Mouse (Mus musculus) CH12.LX (cell line): Measurements from ENCODE around the gene Fam198b. TPM values are rescaled to one million over a fixed set of nuclear protein-coding genes. Genes with fewer than 3 reads are reported as not detected.

Source experiments
- DNase-seq: peaks from one replicate; pipeline ENCODE4 v3.0.0-alpha.2; 2013; ENCODE audit errors: extremely low read depth
- H3K27ac ChIP-seq: 2 replicates; pipeline ENCODE4 v1.5.1; 2012; ENCODE audit warnings: low read depth, mild to moderate bottlenecking, control low read depth, moderate library complexity; ENCODE audit not compliant: insufficient read depth
- H3K27me3 ChIP-seq: replicated peaks from 2 replicates; pipeline ENCODE3; 2012; ENCODE audit warnings: inconsistent platforms
- H3K36me3 ChIP-seq, 2 experiments: replicated peaks in 1 of 2; 2 replicates each; pipeline versions ENCODE3 to v1.6.1; 2012; ENCODE audit warnings: inconsistent platforms in 1 of 2, low read length in 1 of 2, mild to moderate bottlenecking in 1 of 2, mixed read lengths in 1 of 2, moderate library complexity in 1 of 2; ENCODE audit not compliant: control insufficient read depth in 1 of 2, insufficient read depth in 1 of 2
- H3K4me1 ChIP-seq, 2 experiments: 2 replicates each; pipeline ENCODE4 v1.6.1; 2012; ENCODE audit warnings: inconsistent platforms in 1 of 2, moderate library complexity in 1 of 2; ENCODE audit not compliant: insufficient read depth in 2 of 2, control insufficient read depth in 1 of 2
- H3K4me2 ChIP-seq: 2 replicates; pipeline ENCODE4 v1.6.1; 2012; ENCODE audit warnings: low read depth, mild to moderate bottlenecking, control low read depth; ENCODE audit not compliant: poor library complexity, insufficient read depth, severe bottlenecking
- H3K4me3 ChIP-seq, 3 experiments: fragments of 150-350 bp in 1 of 3; sonication (generic) in 1 of 3; replicated peaks in 1 of 3; 2 replicates each; pipeline versions ENCODE3 to v1.5.1; 2011 to 2012; ENCODE audit warnings: low read depth in 2 of 3, low read length in 2 of 3, mild to moderate bottlenecking in 2 of 3, moderate library complexity in 2 of 3, control low read depth in 1 of 3, improper control_type of control experiment in 1 of 3, inconsistent platforms in 1 of 3, mixed read lengths in 1 of 3; ENCODE audit not compliant: poor library complexity in 1 of 3
- H3K79me2 ChIP-seq: replicated peaks from 2 replicates; pipeline ENCODE4 v1.6.1; 2012; ENCODE audit warnings: mild to moderate bottlenecking, moderate library complexity; ENCODE audit not compliant: control insufficient read depth, poor library complexity, insufficient read depth, severe bottlenecking; ENCODE audit errors: extremely low read depth
- H3K9ac ChIP-seq: 2 replicates; pipeline ENCODE4 v1.6.1; 2012; ENCODE audit warnings: low read depth, mild to moderate bottlenecking, control low read depth, moderate library complexity; ENCODE audit not compliant: insufficient read depth
- H3K9me3 ChIP-seq: replicated peaks from 2 replicates; pipeline ENCODE3; 2012; ENCODE audit warnings: low read length, inconsistent platforms, mixed read lengths
- BHLHE40 ChIP-seq: IDR thresholded peaks from 2 replicates; pipeline ENCODE4 v1.6.1; 2011; ENCODE audit warnings: mild to moderate bottlenecking, low read depth, low read length, improper control_type of control experiment
- CHD1 ChIP-seq: IDR thresholded peaks from 2 replicates; pipeline ENCODE4 v1.6.1; 2012; ENCODE audit warnings: low read depth, low read length, improper control_type of control experiment, inconsistent platforms
- E2F4 ChIP-seq: IDR thresholded peaks from 2 replicates; pipeline ENCODE4 v1.6.1; 2011; ENCODE audit warnings: low read depth, low read length, improper control_type of control experiment; ENCODE audit not compliant: insufficient replicate concordance
- EP300 ChIP-seq: IDR thresholded peaks from 2 replicates; pipeline ENCODE4 v1.6.1; 2011; ENCODE audit warnings: low read length, improper control_type of control experiment
- IRF4 ChIP-seq: IDR thresholded peaks from 2 replicates; pipeline ENCODE4 v1.6.1; 2014; ENCODE audit warnings: low read depth, mild to moderate bottlenecking, inconsistent platforms, low read length, improper control_type of control experiment
- JUN ChIP-seq: IDR thresholded peaks from 2 replicates; pipeline ENCODE4 v1.6.1; 2011; ENCODE audit warnings: low read depth, mild to moderate bottlenecking, low read length, improper control_type of control experiment, moderate library complexity; ENCODE audit not compliant: insufficient read depth
- JUND ChIP-seq: conservative IDR thresholded peaks from 2 replicates; pipeline ENCODE4 v1.6.1; 2011; ENCODE audit warnings: low read depth, low read length, improper control_type of control experiment
- KAT2A ChIP-seq: IDR thresholded peaks from 2 replicates; pipeline ENCODE4 v1.6.1; 2012; ENCODE audit warnings: low read length, improper control_type of control experiment, inconsistent platforms; ENCODE audit not compliant: insufficient replicate concordance
- MAFK ChIP-seq: IDR thresholded peaks from 2 replicates; pipeline ENCODE4 v1.6.1; 2011; ENCODE audit warnings: low read length, improper control_type of control experiment; ENCODE audit not compliant: insufficient replicate concordance
- MAX ChIP-seq: IDR thresholded peaks from 2 replicates; pipeline ENCODE4 v1.6.1; 2011; ENCODE audit warnings: low read length, improper control_type of control experiment
- MEF2A ChIP-seq: IDR thresholded peaks from 2 replicates; pipeline ENCODE4 v1.6.1; 2014; ENCODE audit warnings: low read depth, mild to moderate bottlenecking, inconsistent platforms, low read length, improper control_type of control experiment, borderline replicate concordance
- MXI1 ChIP-seq: IDR thresholded peaks from 2 replicates; pipeline ENCODE4 v1.6.1; 2011; ENCODE audit warnings: mild to moderate bottlenecking, low read depth, low read length, improper control_type of control experiment
- MYC ChIP-seq: IDR thresholded peaks from 2 replicates; pipeline ENCODE4 v1.6.1; 2011; ENCODE audit warnings: low read depth, mild to moderate bottlenecking, improper control_type of control experiment, low read length
- NELFE ChIP-seq: IDR thresholded peaks from 2 replicates; pipeline ENCODE4 v1.6.1; 2011; ENCODE audit warnings: low read depth, low read length, improper control_type of control experiment
- NRF1 ChIP-seq: IDR thresholded peaks from 2 replicates; pipeline ENCODE4 v1.6.1; 2014; ENCODE audit warnings: low read depth, mild to moderate bottlenecking, inconsistent platforms, low read length, improper control_type of control experiment, moderate library complexity
- PAX5 ChIP-seq: IDR thresholded peaks from 2 replicates; pipeline ENCODE4 v1.6.1; 2012; ENCODE audit warnings: low read length, inconsistent platforms, mixed read lengths
- POLR2A ChIP-seq: IDR thresholded peaks from 2 replicates; pipeline ENCODE4 v1.6.1; 2011; ENCODE audit warnings: low read depth, mild to moderate bottlenecking, improper control_type of control experiment, low read length
- POLR2AphosphoS2 ChIP-seq: IDR thresholded peaks from 2 replicates; pipeline ENCODE4 v1.6.1; 2011; ENCODE audit warnings: low read depth, low read length, improper control_type of control experiment
- RAD21 ChIP-seq: IDR thresholded peaks from 2 replicates; pipeline ENCODE4 v1.6.1; 2011; ENCODE audit warnings: low read depth, mild to moderate bottlenecking, low read length, improper control_type of control experiment, moderate library complexity
- RCOR1 ChIP-seq: conservative IDR thresholded peaks from 2 replicates; pipeline ENCODE4 v1.6.1; 2012; ENCODE audit warnings: low read depth, mild to moderate bottlenecking, inconsistent platforms, low read length, improper control_type of control experiment
- ZC3H11A ChIP-seq: IDR thresholded peaks from 2 replicates; pipeline ENCODE4 v1.6.1; 2012; ENCODE audit warnings: low read depth, mild to moderate bottlenecking, inconsistent platforms, low read length, improper control_type of control experiment
- ZMIZ1 ChIP-seq: IDR thresholded peaks from 2 replicates; pipeline ENCODE4 v1.6.1; 2012; ENCODE audit warnings: low read depth, mild to moderate bottlenecking, inconsistent platforms, low read length, improper control_type of control experiment
- ZNF384 ChIP-seq: IDR thresholded peaks from 2 replicates; pipeline ENCODE4 v1.6.1; 2012; ENCODE audit warnings: low read depth, low read length, improper control_type of control experiment, inconsistent platforms
- dilution Hi-C: fragments of 300-500 bp; cut with MboI; formaldehyde crosslinking; loops from 2 replicates; pipeline ENCODE4 v1.14.3; 2020; ENCODE audit warnings: low sequenced_read_pairs; ENCODE audit not compliant: extremely low pct_unique_long_range_greater_than_20kb, extremely low pct_ligation_motif_present
- in situ Hi-C: fragments of 300-500 bp; cut with MboI; formaldehyde crosslinking; loops from 3 replicates; pipeline ENCODE4 v1.14.3; 2019; ENCODE audit warnings: low sequenced_read_pairs, low pct_ligation_motif_present, low pct_unique_long_range_greater_than_20kb, mixed read lengths
- polyA plus RNA-seq: library from polyadenylated mRNA; unstranded; fragments of >175 nt; gene quantifications from 2 replicates; pipeline ENCODE4 v1.2.1, GENCODE M21; 2012; ENCODE audit warnings: low read depth; ENCODE audit not compliant: insufficient read length
- total RNA-seq, 2 experiments: library from RNA; depleted of rRNA; stranded (reverse); fragments of 300-350 nt in 1 of 2; fragments of >200 nt in 1 of 2; gene quantifications; 2 replicates each; pipeline ENCODE4 v1.2.3; 2012 to 2014

Gene Fam198b
- total and polyA plus RNA-seq, 3 experiments, result 1.2 to 8.5 (median 4.0) TPM

GRCm38 (mm10) chr3:79858221-79858620, 26.1 kb upstream of the Fam198b start:
- TF ChIP-seq E2F4, result no peak
- no peak for TF ChIP-seq JUN
- no peak for TF ChIP-seq NELFE
- no peak for TF ChIP-seq RCOR1
- no peak for TF ChIP-seq POLR2A
- TF ChIP-seq JUND, result no peak
- TF ChIP-seq ZC3H11A, result no peak
- no peak for TF ChIP-seq MEF2A
- no peak for TF ChIP-seq MAFK
- no peak for TF ChIP-seq MAX
- no peak for TF ChIP-seq MYC
- TF ChIP-seq BHLHE40, result no peak
- no peak for TF ChIP-seq NRF1
- no peak for TF ChIP-seq ZNF384
- TF ChIP-seq IRF4, result no peak
- TF ChIP-seq POLR2AphosphoS2, result no peak
- H3K36me3 ChIP-seq, result no peaks in the 10 kb centered on the region
- H3K9me3 ChIP-seq, result no peaks in the 10 kb centered on the region
- no peaks in the 10 kb centered on the region for H3K79me2 ChIP-seq
- no peak overlapping the region for H3K9ac ChIP-seq
- no peak for DNase-seq
- dilution Hi-C loops, result no loop called here
- no peak overlapping the region for H3K4me2 ChIP-seq
- in situ Hi-C loops, result no loop called here
- H3K27ac ChIP-seq, result no peak overlapping the region
- H3K4me1 ChIP-seq, result peaks cover 6 to 16% of the 10 kb centered on the region in 2 experiments
- H3K4me3 ChIP-seq, result no peak overlapping the region
- H3K27me3 ChIP-seq, result no peaks in the 10 kb centered on the region

- dilution Hi-C loops (no loop called here), in situ Hi-C loops (no loop called here)
- H3K4me2 ChIP-seq, result no peak overlapping the region
- H3K4me1 ChIP-seq, result peaks cover 0 to 6% of the 10 kb centered on the region in 2 experiments; a peak in 2 of 4 replicates
- H3K79me2 ChIP-seq, result no peaks in the 10 kb centered on the region
- no peaks in the 10 kb centered on the region for H3K9me3 ChIP-seq
- TF ChIP-seq PAX5 (no peak), POLR2A (no peak), RAD21 (no peak), ZNF384 (no peak), KAT2A (no peak), ZMIZ1 (no peak), MEF2A (no peak), EP300 (no peak), NELFE (no peak), MXI1 (no peak), BHLHE40 (no peak), CHD1 (no peak)
- no peaks in the 10 kb centered on the region for H3K36me3 ChIP-seq
- no peak for DNase-seq
- no peak overlapping the region for H3K27ac ChIP-seq
- H3K9ac ChIP-seq, result no peak overlapping the region
- H3K4me3 ChIP-seq, result no peak overlapping the region
- H3K27me3 ChIP-seq, result no peaks in the 10 kb centered on the region
Observed at GRCm38 (mm10) chr3:79864824-79865223, 19.5 kb upstream of the Fam198b start.
